Mouse (Mus musculus) ES-E14 (cell line): ENCODE measurements at regions not wholly inside any gene's neighbourhood (a gene's known extent, or its start where the extent isn't known, plus 50 kb on each side); places are given as distances from the start of the nearest gene placed in this dataset.

ENCODE experiments used
- DNase-seq: peaks from one replicate; pipeline ENCODE4 v3.0.0-alpha.2; 2013; ENCODE audit warnings: low read depth, low spot score
- H3K27ac ChIP-seq: 2 replicates; pipeline ENCODE4 v1.5.1; 2012; ENCODE audit warnings: low read depth, mild to moderate bottlenecking, low read length, moderate library complexity, mixed read lengths; ENCODE audit not compliant: poor library complexity, insufficient read depth, severe bottlenecking
- H3K36me3 ChIP-seq: 2 replicates; pipeline ENCODE4 v1.6.1; 2012; ENCODE audit warnings: mild to moderate bottlenecking, low read length, moderate library complexity, mixed read lengths; ENCODE audit not compliant: control insufficient read depth, poor library complexity, insufficient read depth, severe bottlenecking
- H3K4me1 ChIP-seq, 2 experiments: fragments of 150-350 bp in 1 of 2; sonication (generic) in 1 of 2; 2 replicates each; pipeline ENCODE4 v1.6.1; 2012; ENCODE audit warnings: low read length in 2 of 2, mild to moderate bottlenecking in 1 of 2, mixed read lengths in 1 of 2; ENCODE audit not compliant: control insufficient read depth in 2 of 2, insufficient read depth in 2 of 2, poor library complexity in 1 of 2
- H3K4me3 ChIP-seq, 2 experiments: fragments of 150-350 bp in 1 of 2; sonication (generic) in 1 of 2; 2 replicates each; pipeline ENCODE4 v1.5.1; 2012; ENCODE audit warnings: low read length in 2 of 2, low read depth in 1 of 2, mild to moderate bottlenecking in 1 of 2, mixed read lengths in 1 of 2; ENCODE audit not compliant: insufficient read depth in 1 of 2, poor library complexity in 1 of 2, severe bottlenecking in 1 of 2
- H3K9ac ChIP-seq: 2 replicates; pipeline ENCODE4 v1.6.1; 2012; ENCODE audit warnings: low read depth, mild to moderate bottlenecking, low read length, mixed read lengths; ENCODE audit not compliant: poor library complexity, insufficient read depth, severe bottlenecking
- H3K9me3 ChIP-seq: fragments of 150-350 bp; sonication (generic); 2 replicates; pipeline ENCODE4 v1.6.1; 2012; ENCODE audit warnings: low read depth, mild to moderate bottlenecking, low read length; ENCODE audit not compliant: control insufficient read depth, insufficient read depth
- CHD2 ChIP-seq: IDR thresholded peaks from 2 replicates; pipeline ENCODE4 v1.6.1; 2014; ENCODE audit warnings: mild to moderate bottlenecking, low read depth, low read length, inconsistent platforms
- HCFC1 ChIP-seq: IDR thresholded peaks from 2 replicates; pipeline ENCODE4 v1.6.1; 2012; ENCODE audit warnings: low read length, inconsistent platforms, borderline replicate concordance; ENCODE audit not compliant: insufficient read depth
- MAFK ChIP-seq: IDR thresholded peaks from 2 replicates; pipeline ENCODE4 v1.6.1; 2014; ENCODE audit warnings: mild to moderate bottlenecking, low read depth, low read length, inconsistent platforms; ENCODE audit not compliant: insufficient read depth
- ZC3H11A ChIP-seq: IDR thresholded peaks from 2 replicates; pipeline ENCODE4 v1.6.1; 2012; ENCODE audit warnings: low read depth, mild to moderate bottlenecking, inconsistent platforms, low read length, borderline replicate concordance
- ZNF384 ChIP-seq: IDR thresholded peaks from 2 replicates; pipeline ENCODE4 v1.6.1; 2012; ENCODE audit warnings: low read depth, low read length, inconsistent platforms
- in situ Hi-C, 2 experiments: fragments of 600-800 bp; cut with MboI; formaldehyde crosslinking; loops; one replicate each; pipeline ENCODE4 v1.15.1; 2025; ENCODE audit warnings: low sequenced_read_pairs in 2 of 2, inconsistent platforms in 1 of 2; ENCODE audit not compliant: unreplicated experiment in 2 of 2

GRCm38 (mm10) chr13:6060229-6060845 is 199.1 kb downstream of the Klf6 start:
- in situ Hi-C loops = no loop called here
- H3K4me3 ChIP-seq = no peak overlapping the region
- H3K9ac ChIP-seq = no peak overlapping the region
- H3K36me3 ChIP-seq = no peaks in the 10 kb centered on the region
- no peak overlapping the region for H3K27ac ChIP-seq
- H3K4me1 ChIP-seq = 0 out of 4 replicates have a peak, but pooled peaks cover 0 to 1% of the 10 kb centered on the region in 2 experiments
- H3K9me3 ChIP-seq = no peaks in the 10 kb centered on the region
- DNase-seq = peak; percentile 22
- TF ChIP-seq HCFC1 (no peak), CHD2 (no peak), ZNF384 (no peak), ZC3H11A (no peak), MAFK (no peak)

- in situ Hi-C loops = no loop called here
Measured at GRCm38 (mm10) chr13:6062305-6062704, 201.0 kb downstream of the Klf6 start.

GRCm38 (mm10) chr13:6062729-6063386 is 201.6 kb downstream of the Klf6 start:
- no peaks in the 10 kb centered on the region for H3K36me3 ChIP-seq
- H3K9ac ChIP-seq = no peak overlapping the region
- 0 out of 4 replicates have a peak, but pooled peaks cover 0 to 1% of the 10 kb centered on the region in 2 experiments for H3K4me1 ChIP-seq
- H3K27ac ChIP-seq = no peak overlapping the region
- no peak for DNase-seq
- no peak for TF ChIP-seq MAFK
- no peak for TF ChIP-seq ZC3H11A
- no peak for TF ChIP-seq ZNF384
- no peak for TF ChIP-seq HCFC1
- TF ChIP-seq CHD2 = no peak
- in situ Hi-C loops = no loop called here
- H3K4me3 ChIP-seq = no peak overlapping the region
- H3K9me3 ChIP-seq = no peaks in the 10 kb centered on the region

More at GRCm38 (mm10) chr13:6062305-6062704, 201.0 kb downstream of the Klf6 start:
- Histone ChIP-seq H3K27ac (no peak overlapping the region), H3K9me3 (no peaks in the 10 kb centered on the region), H3K9ac (no peak overlapping the region), H3K4me1 (0 out of 4 replicates have a peak, but pooled peaks cover 0 to 1% of the 10 kb centered on the region in 2 experiments), H3K36me3 (no peaks in the 10 kb centered on the region), H3K4me3 (no peak overlapping the region)
- no peak for TF ChIP-seq CHD2
- TF ChIP-seq ZC3H11A = no peak
- no peak for TF ChIP-seq ZNF384
- no peak for TF ChIP-seq HCFC1
- TF ChIP-seq MAFK = no peak
- no peak for DNase-seq

- no peak for DNase-seq
- Histone ChIP-seq H3K4me3 (no peak overlapping the region), H3K4me1 (no peaks in the 10 kb centered on the region), H3K27ac (no peak overlapping the region), H3K9ac (no peak overlapping the region), H3K36me3 (no peaks in the 10 kb centered on the region), H3K9me3 (no peaks in the 10 kb centered on the region)
- TF ChIP-seq MAFK (no peak), ZC3H11A (no peak), CHD2 (no peak), ZNF384 (no peak), HCFC1 (no peak)
- in situ Hi-C loops = no loop called here
Measured at GRCm38 (mm10) chr13:6076978-6077825, 215.9 kb downstream of the Klf6 start.
